In genomic region chr4:132353481-132353885, GRCm38 (mm10) we compare ENCODE assay signal across 8 mouse cellular contexts. TPM values are rescaled to one million over a fixed set of nuclear protein-coding genes. Genes with fewer than 3 reads are reported as not detected.
DNase-seq lines count a peak whose midpoint lies in the region; ATAC-seq and TF ChIP-seq lines count a peak whose summit lies in the region.

Gene Rcc1, minus strand, starts transcription at chr4:132353605.

- peak; percentile 99 for TF ChIP-seq POLR2A in ES-Bruce4 (IDR thresholded peaks at IDR 0.05; ENCODE audit: insufficient read depth, low read length)

- H3K27me3 ChIP-seq in ES-Bruce4 (ENCODE audit: control insufficient read depth, insufficient read depth, low read length, poor library complexity, severe bottlenecking) = no peaks in the 10 kb centered on the region
- no peaks in the 10 kb centered on the region for H3K27me3 ChIP-seq in forebrain, embryonic 13.5 days
- H3K27me3 ChIP-seq in neural tube, embryonic 15.5 days (replicated peaks) = no peaks in the 10 kb centered on the region

- H3K4me1 ChIP-seq in ES-Bruce4 (ENCODE audit: control insufficient read depth, insufficient read depth, low read length) = peaks cover 3% of the 10 kb centered on the region
- peaks cover 23% of the 10 kb centered on the region for H3K4me1 ChIP-seq in forebrain, embryonic 13.5 days
- peaks cover 26% of the 10 kb centered on the region for H3K4me1 ChIP-seq in neural tube, embryonic 15.5 days

- peak within 1 kb of the TSS; percentile 99 for H3K27ac ChIP-seq in ES-Bruce4 (ENCODE audit: insufficient read depth, low read length)
- peak within 1 kb of the TSS; percentile 88 for H3K27ac ChIP-seq in forebrain, embryonic 13.5 days
- H3K27ac ChIP-seq in neural tube, embryonic 15.5 days (replicated peaks) = peak within 1 kb of the TSS; percentile 93

- DNase-seq in heart, postnatal 14 days = peak; percentile 90 to 91
- peak; percentile 90 for DNase-seq in layer of hippocampus, adult 11-12 months (ENCODE audit: low spot score)
- DNase-seq in lung, adult 18-20 months = peak; percentile 92 to 94
- peak; percentile 90 for DNase-seq in testis, postnatal 14 days (ENCODE audit: low spot score)

- intact Hi-C loops in heart, postnatal 14 days (cut with DNase I) = loop anchor here (2.0 kb wide), 1 partner anchor 59 kb away; no protein-coding TSS in a partner anchor

- WGBS in forebrain, embryonic 13.5 days = under 1% methylated on average over 31 of the region's 31 CpGs
- WGBS in neural tube, embryonic 15.5 days = 0% methylated on average over 31 of the region's 31 CpGs

- H3K36me3 ChIP-seq in ES-Bruce4 (ENCODE audit: control insufficient read depth, insufficient read depth, low read length, poor library complexity, severe bottlenecking) = peaks cover 31% of the 10 kb centered on the region
- peaks cover 32% of the 10 kb centered on the region for H3K36me3 ChIP-seq in forebrain, embryonic 13.5 days (ENCODE audit: poor library complexity, severe bottlenecking)
- peaks cover 18% of the 10 kb centered on the region for H3K36me3 ChIP-seq in neural tube, embryonic 15.5 days

- peak within 1 kb of the TSS; percentile 76 for H3K4me3 ChIP-seq in ES-Bruce4 (ENCODE audit: low read depth, low read length)
- H3K4me3 ChIP-seq in forebrain, embryonic 13.5 days = peak within 1 kb of the TSS; percentile 80
- H3K4me3 ChIP-seq in neural tube, embryonic 15.5 days (replicated peaks) = peak within 1 kb of the TSS; percentile 86

- TF ChIP-seq EP300 in ES-Bruce4 (IDR thresholded peaks at IDR 0.05; ENCODE audit: insufficient read depth, low read depth, low read length) = peak; percentile 50; the same call in 1 of the 2 replicates

- H3K4me2 ChIP-seq in forebrain, embryonic 13.5 days = peak within 1 kb of the TSS; percentile 95
- peak within 1 kb of the TSS; percentile 90 for H3K4me2 ChIP-seq in neural tube, embryonic 15.5 days

- ATAC-seq in cerebellum, adult (ENCODE audit: insufficient number of reproducible peaks, low FRiP score, low TSS enrichment) = peak; percentile 85; the same call in 1 of the 2 replicates
- peak; percentile 95 for ATAC-seq in forebrain, embryonic 13.5 days
- ATAC-seq in neural tube, embryonic 15.5 days (ENCODE audit: low FRiP score) = peak; percentile 90

- TF ChIP-seq CTCF in ES-Bruce4 (IDR thresholded peaks at IDR 0.05; ENCODE audit: low read depth, low read length) = no peak

- peak within 1 kb of the TSS; percentile 100 for H3K9ac ChIP-seq in ES-Bruce4 (ENCODE audit: low read depth, poor library complexity, severe bottlenecking)
- H3K9ac ChIP-seq in forebrain, embryonic 13.5 days = peak within 1 kb of the TSS; percentile 90
- peak within 1 kb of the TSS; percentile 79 for H3K9ac ChIP-seq in neural tube, embryonic 15.5 days (replicated peaks)

- no peaks in the 10 kb centered on the region for H3K9me3 ChIP-seq in ES-Bruce4 (replicated peaks; ENCODE audit: control insufficient read depth, insufficient read depth, low read length, poor library complexity, severe bottlenecking)
- no peaks in the 10 kb centered on the region for H3K9me3 ChIP-seq in forebrain, embryonic 13.5 days (replicated peaks)
- H3K9me3 ChIP-seq in neural tube, embryonic 15.5 days (replicated peaks) = no peaks in the 10 kb centered on the region

RNA-seq across cellular contexts. Expression of gene Rcc1, which starts in this region (rescaled TPM):
- polyA plus RNA-seq in ES-Bruce4 (2011; ENCODE audit: insufficient read depth, insufficient read length, low read depth, missing spikeins) = 78.8 and 83.1 TPM in 2 replicates
- polyA plus RNA-seq in forebrain, embryonic 13.5 days (2015; fragmentation: Nextera tagmentation; extraction: Ambion mirVana) = 82.2 and 89.5 TPM in 2 replicates
- 10 to 100 TPM in 1 of 2 experiments, 1 to 10 TPM in 1; 9.5 to 13.3 TPM for total RNA-seq in heart, postnatal 14 days (2021)
- polyA plus RNA-seq in neural tube, embryonic 15.5 days (2015; fragmentation: Nextera tagmentation; extraction: Ambion mirVana) = 28.2 and 45.5 TPM in 2 replicates

Comparison
In these comparisons a context has a peak if more than half of its experiments do, and no peak if none do; other contexts are left out.
1. Peak in every context shown above with its lines: DNase-seq, ATAC-seq, H3K4me3 ChIP-seq and H3K27ac ChIP-seq.